Mouse (Mus musculus) heart, embryonic 16.5 days (tissue): ENCODE data around the gene Katnb1. TPM values are rescaled to one million over a fixed set of nuclear protein-coding genes. Genes with fewer than 3 reads are reported as not detected.
A peak's percentile ranks its signal among the peaks of the same experiment; 100 is the strongest.

ENCODE experiments used
- ATAC-seq: fragments of 200-750 bp; cut with Nextera tagmentation; replicated peaks from 2 replicates; pipeline ENCODE4 v1.8.0; 2017; ENCODE audit warnings: moderate number of reproducible peaks; ENCODE audit not compliant: insufficient read depth, low FRiP score; ENCODE audit errors: extremely low read depth
- H3K27ac ChIP-seq: fragments of 300-500 bp; sonication (generic); 2 replicates; pipeline ENCODE4 v1.5.1; 2014; ENCODE audit warnings: mild to moderate bottlenecking, low read length, control low read depth, moderate library complexity
- H3K27me3 ChIP-seq: fragments of 300-500 bp; sonication (generic); 2 replicates; pipeline ENCODE4 v1.6.1; 2014; ENCODE audit warnings: low read length, mixed read lengths; ENCODE audit not compliant: control insufficient read depth, insufficient read depth
- H3K36me3 ChIP-seq: fragments of 300-500 bp; sonication (generic); 2 replicates; pipeline ENCODE4 v1.6.1; 2014; ENCODE audit not compliant: control insufficient read depth, insufficient read depth
- H3K4me1 ChIP-seq: fragments of 300-500 bp; sonication (generic); 2 replicates; pipeline ENCODE4 v1.6.1; 2014; ENCODE audit warnings: low read length, mixed read lengths; ENCODE audit not compliant: control insufficient read depth, insufficient read depth
- H3K4me2 ChIP-seq: fragments of 300-500 bp; sonication (generic); 2 replicates; pipeline ENCODE4 v1.6.1; 2014; ENCODE audit warnings: low read depth, mild to moderate bottlenecking, control low read depth, low read length
- H3K4me3 ChIP-seq: fragments of 300-500 bp; sonication (generic); 2 replicates; pipeline ENCODE4 v1.5.1; 2014; ENCODE audit warnings: mild to moderate bottlenecking, control low read depth, low read length
- H3K9ac ChIP-seq: fragments of 300-500 bp; sonication (generic); 2 replicates; pipeline ENCODE4 v1.6.1; 2014; ENCODE audit warnings: low read length, control low read depth
- H3K9me3 ChIP-seq: fragments of 300-500 bp; sonication (generic); replicated peaks from 2 replicates; pipeline ENCODE4 v1.6.1; 2016; ENCODE audit warnings: low read length; ENCODE audit not compliant: control insufficient read depth
- WGBS: fragments of 180-500 bp; shearing (Covaris S2); extraction: QIAGEN DNeasy Blood & Tissue Kit; methylation state at CpG from one replicate; pipeline ENCODE4 v1.1.7; 2014; 5-methylcytosine and 5-hydroxymethylcytosine counted together
- polyA plus RNA-seq: library from polyadenylated mRNA; unstranded; fragments of >200 nt; fragmentation: Nextera tagmentation; extraction: Ambion mirVana; gene quantifications from 2 replicates; pipeline ENCODE4 v1.2.1, GENCODE M21; 2015

Gene Katnb1
- polyA plus RNA-seq, 1 experiment from 2014 or later, result 19.1 TPM

DNA sequence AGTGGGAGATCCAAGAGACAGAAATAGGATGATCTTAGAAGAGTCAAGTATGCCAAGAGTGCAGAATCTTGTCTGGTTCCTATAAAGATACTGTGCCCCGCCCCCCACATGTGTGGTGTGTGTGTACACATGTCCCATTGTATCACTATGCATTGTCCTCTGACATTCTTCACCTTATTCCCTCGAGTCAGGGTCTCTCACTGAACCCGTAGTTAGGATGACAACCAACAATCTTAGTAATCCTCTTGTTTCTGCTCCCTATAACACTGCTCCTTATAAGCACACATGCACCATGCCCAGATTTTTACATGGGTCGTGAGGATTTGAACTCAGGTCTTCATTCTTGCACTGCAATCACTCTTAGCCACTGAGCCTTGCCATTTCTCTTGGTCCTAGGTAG is 1.7 kb upstream of the Katnb1 start:
- no peaks in the 10 kb centered on the region for H3K27me3 ChIP-seq
- 88% methylated on average over 4 of the region's 4 CpGs for WGBS
- H3K4me2 ChIP-seq, result no peak overlapping the region
- peaks cover 11% of the 10 kb centered on the region for H3K4me1 ChIP-seq
- no peak overlapping the region for H3K9ac ChIP-seq
- no peak overlapping the region for H3K4me3 ChIP-seq
- H3K9me3 ChIP-seq, result no peaks in the 10 kb centered on the region
- no peak for ATAC-seq
- no peak overlapping the region for H3K27ac ChIP-seq
- H3K36me3 ChIP-seq, result no peaks in the 10 kb centered on the region

DNA sequence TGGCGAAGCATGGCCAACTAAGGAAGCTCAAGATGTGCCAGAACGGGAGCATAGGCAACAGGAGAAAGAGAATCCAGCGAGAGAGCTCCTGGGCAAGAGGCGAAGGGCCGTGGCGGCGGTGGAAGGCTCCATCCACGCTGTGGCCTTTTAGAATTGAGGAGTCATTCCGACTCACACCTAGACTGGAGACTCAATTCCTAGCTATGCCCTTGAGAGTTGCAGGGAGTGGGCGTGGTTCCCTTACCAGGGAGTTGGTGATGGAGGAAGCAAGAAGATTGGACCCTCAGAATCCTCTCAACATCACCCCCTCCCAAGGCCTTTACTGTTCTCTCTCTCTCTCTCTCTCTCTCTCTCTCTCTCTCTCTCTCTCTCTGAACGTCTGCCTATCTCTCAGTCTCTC is 664 bp downstream of the Katnb1 start:
- Histone ChIP-seq H3K4me1 (peaks cover 11% of the 10 kb centered on the region), H3K9me3 (no peaks in the 10 kb centered on the region), H3K27ac (peak overlapping the region; percentile 47), H3K27me3 (no peaks in the 10 kb centered on the region), H3K4me3 (peak overlapping the region; percentile 82), H3K4me2 (peak overlapping the region; percentile 92), H3K36me3 (no peaks in the 10 kb centered on the region), H3K9ac (peak overlapping the region; percentile 90)
- 6% methylated on average over 11 of the region's 11 CpGs for WGBS
- ATAC-seq, result no peak

DNA sequence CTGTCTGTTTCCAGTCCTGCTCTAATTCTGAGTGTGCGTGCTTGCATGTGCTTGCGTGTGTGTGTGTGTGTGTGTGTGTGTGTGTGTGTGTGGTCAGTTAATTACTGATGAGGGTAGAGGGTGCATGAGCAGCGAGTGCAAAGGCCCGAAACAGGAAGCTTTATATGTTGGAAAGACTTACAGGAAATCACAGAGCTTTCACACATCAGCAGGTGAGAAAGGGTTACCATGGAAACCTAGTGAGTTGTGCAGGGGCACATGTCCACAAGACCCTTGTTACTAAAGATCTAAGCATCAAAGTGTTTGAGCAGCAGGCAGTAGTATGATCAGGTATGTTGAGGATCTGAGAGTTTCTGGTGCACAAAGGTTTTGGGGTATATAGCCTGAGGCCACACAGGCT is 3.3 kb downstream of the Katnb1 start:
- 86% methylated on average over 4 of the region's 4 CpGs for WGBS
- H3K36me3 ChIP-seq, result 0 out of 2 replicates have a peak, but pooled peaks cover 2% of the 10 kb centered on the region
- ATAC-seq, result no peak
- H3K27ac ChIP-seq, result no peak overlapping the region
- H3K4me1 ChIP-seq, result peaks cover 11% of the 10 kb centered on the region
- H3K9me3 ChIP-seq, result no peaks in the 10 kb centered on the region
- H3K4me2 ChIP-seq, result no peak overlapping the region
- H3K27me3 ChIP-seq, result no peaks in the 10 kb centered on the region
- H3K4me3 ChIP-seq, result no peak overlapping the region
- H3K9ac ChIP-seq, result no peak overlapping the region

DNA sequence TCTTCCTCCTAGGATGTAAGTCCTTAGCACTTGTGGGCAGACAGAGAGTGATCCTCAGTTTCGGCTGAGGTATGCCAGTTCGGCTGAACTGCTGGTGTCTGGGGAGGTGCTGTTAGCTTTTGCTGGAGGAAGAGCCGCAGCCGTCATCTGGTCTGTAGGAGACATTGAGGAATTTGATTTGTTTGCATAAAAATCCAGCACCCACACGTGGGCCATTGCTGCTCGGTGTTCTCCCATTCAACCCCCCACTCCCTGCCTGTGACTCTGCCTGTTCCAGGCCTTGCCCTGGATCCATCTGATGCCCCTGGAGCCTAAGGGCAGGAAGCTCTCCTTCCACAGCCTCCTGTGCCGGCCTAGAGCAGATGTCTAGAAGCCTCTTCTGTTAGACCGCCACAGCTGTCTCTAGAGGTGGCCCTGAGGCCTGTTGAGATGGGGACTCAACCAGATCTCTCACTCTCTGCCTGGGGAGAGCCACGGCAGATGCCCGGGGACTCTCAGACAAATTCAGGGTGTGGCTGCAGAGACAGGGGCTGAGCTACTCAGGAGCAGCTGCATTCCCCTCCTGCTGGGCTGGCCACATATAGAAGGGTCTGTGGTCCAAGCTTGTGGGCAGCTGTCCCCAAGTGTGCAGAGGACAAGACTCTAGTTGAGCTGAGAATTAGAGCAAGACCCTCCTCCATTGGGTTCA is 3.9 kb downstream of the Katnb1 start:
- Histone ChIP-seq H3K36me3 (0 out of 2 replicates have a peak, but pooled peaks cover 2% of the 10 kb centered on the region), H3K4me2 (no peak overlapping the region), H3K4me3 (no peak overlapping the region), H3K4me1 (peaks cover 11% of the 10 kb centered on the region), H3K27me3 (no peaks in the 10 kb centered on the region), H3K9me3 (no peaks in the 10 kb centered on the region), H3K27ac (no peak overlapping the region), H3K9ac (no peak overlapping the region)
- WGBS, result 85% methylated on average over 10 of the region's 10 CpGs
- ATAC-seq, result no peak

DNA sequence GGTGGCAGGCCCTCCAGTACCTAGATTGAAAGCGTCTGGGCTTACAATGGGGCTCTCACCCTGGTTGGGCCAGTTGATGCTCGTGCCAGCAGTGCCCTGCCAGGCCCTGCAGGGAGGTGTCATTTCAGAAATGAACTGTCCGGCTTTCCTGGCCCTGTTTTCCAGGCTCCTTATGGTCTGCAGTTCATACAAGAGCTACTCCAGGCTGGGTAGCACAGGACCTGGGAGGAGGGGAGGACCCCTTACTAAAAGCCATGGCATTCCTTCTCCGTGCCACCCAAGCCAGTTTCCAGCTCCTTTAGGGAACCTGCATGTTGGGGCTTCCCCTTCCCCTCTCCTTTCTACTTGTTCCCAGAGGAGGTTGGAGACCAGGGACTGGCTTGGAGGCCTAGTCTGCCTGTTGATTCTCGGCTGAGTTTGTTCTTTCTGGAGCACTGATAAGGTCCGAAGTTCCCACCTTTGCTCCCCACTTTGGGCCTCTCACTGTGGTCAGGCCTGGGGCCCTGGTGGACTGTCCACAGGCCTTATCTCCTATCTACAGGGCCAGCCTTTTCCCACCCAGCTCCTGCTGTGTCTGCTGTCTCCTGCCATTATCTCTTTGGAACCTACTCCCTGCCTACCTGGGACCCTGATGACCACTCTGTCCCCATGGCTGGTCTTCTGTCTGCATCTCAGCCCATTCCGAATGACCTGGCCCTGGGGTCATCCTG is 4.6 kb downstream of the Katnb1 start:
- ATAC-seq, result no peak
- H3K27me3 ChIP-seq, result no peaks in the 10 kb centered on the region
- no peak overlapping the region for H3K9ac ChIP-seq
- WGBS, result 67% methylated on average over 7 of the region's 7 CpGs
- H3K9me3 ChIP-seq, result no peaks in the 10 kb centered on the region
- peaks cover 9% of the 10 kb centered on the region for H3K4me1 ChIP-seq
- no peak overlapping the region for H3K4me3 ChIP-seq
- H3K27ac ChIP-seq, result no peak overlapping the region
- H3K36me3 ChIP-seq, result 0 out of 2 replicates have a peak, but pooled peaks cover 2% of the 10 kb centered on the region
- H3K4me2 ChIP-seq, result no peak overlapping the region

DNA sequence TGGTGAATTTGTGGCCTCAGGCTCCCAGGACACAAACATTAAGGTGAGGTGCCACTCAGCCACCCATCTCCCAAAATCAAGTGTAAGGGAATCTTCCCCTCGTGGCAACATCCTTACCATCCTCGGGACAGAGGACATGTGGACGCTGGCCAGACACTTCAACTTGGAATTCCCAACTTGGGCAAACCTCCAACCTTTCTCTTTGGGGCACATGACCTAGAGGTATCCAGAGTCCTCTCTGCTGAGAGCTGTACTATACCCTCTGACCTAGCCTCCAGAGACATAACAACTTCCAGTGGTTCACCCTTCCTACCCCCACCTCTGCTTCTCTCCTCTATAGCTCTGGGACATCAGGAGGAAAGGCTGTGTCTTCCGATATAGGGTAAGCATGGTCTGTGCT is 12.6 kb downstream of the Katnb1 start:
- H3K9ac ChIP-seq, result no peak overlapping the region
- H3K27me3 ChIP-seq, result no peaks in the 10 kb centered on the region
- no peak overlapping the region for H3K27ac ChIP-seq
- H3K4me2 ChIP-seq, result no peak overlapping the region
- no peaks in the 10 kb centered on the region for H3K9me3 ChIP-seq
- 63% methylated on average over 4 of the region's 4 CpGs for WGBS
- peak; percentile 47; the same call in 1 of the 2 replicates for ATAC-seq
- H3K36me3 ChIP-seq, result peaks cover 17% of the 10 kb centered on the region
- H3K4me3 ChIP-seq, result no peak overlapping the region
- H3K4me1 ChIP-seq, result peaks cover 6% of the 10 kb centered on the region; the same call in 1 of the 2 replicates

DNA sequence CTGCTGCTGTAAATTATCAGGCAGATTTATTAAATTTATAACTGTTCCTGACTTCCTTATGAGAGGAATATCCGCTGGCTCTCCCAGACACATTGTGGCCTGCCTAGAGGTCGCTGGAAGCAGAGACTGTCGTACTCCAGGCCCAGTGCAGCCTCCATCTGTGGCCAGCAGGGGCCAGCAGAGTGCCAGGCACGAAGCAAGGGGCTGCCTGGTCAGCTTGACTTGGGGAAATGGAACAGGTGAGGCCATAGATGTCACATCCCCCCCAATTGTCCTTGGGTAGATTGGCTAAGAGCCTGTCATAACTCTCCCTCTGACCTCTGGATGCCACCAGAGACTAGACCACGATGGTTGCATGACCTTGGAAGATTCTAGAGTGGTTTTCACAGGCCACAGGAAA is 18.0 kb downstream of the Katnb1 start:
- H3K4me1 ChIP-seq, result no peaks in the 10 kb centered on the region
- H3K27me3 ChIP-seq, result no peaks in the 10 kb centered on the region
- WGBS, result 24% methylated on average over 5 of the region's 5 CpGs
- H3K4me2 ChIP-seq, result no peak overlapping the region
- peaks cover 17% of the 10 kb centered on the region for H3K36me3 ChIP-seq
- no peak overlapping the region for H3K9ac ChIP-seq
- H3K27ac ChIP-seq, result no peak overlapping the region
- H3K9me3 ChIP-seq, result no peaks in the 10 kb centered on the region
- ATAC-seq, result no peak
- H3K4me3 ChIP-seq, result no peak overlapping the region

DNA sequence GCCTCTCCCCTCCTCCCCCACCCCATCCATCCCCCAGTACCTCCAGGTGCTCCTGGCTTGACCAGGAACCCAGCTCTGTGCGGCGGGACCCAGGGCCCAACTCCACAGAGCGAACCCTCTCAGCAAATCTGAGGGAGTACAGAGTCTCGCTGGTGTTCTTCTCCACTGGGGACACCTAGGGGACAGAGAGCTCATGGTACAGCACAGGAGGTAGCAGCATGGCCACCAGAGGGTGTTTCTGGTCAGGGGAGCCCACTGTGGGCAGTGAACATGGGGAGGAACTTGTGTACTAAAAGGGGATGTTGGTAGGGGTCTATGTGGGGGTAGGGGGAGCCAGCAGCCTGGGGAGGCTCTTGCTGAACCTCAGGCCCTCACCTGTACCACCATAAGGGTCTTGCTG is 21.0 kb downstream of the Katnb1 start:
- Histone ChIP-seq H3K4me3 (no peak overlapping the region), H3K4me1 (no peaks in the 10 kb centered on the region), H3K9me3 (no peaks in the 10 kb centered on the region), H3K36me3 (peaks cover 14% of the 10 kb centered on the region), H3K27me3 (no peaks in the 10 kb centered on the region), H3K27ac (no peak overlapping the region), H3K4me2 (no peak overlapping the region), H3K9ac (no peak overlapping the region)
- no peak for ATAC-seq
- 79% methylated on average over 4 of the region's 4 CpGs for WGBS

DNA sequence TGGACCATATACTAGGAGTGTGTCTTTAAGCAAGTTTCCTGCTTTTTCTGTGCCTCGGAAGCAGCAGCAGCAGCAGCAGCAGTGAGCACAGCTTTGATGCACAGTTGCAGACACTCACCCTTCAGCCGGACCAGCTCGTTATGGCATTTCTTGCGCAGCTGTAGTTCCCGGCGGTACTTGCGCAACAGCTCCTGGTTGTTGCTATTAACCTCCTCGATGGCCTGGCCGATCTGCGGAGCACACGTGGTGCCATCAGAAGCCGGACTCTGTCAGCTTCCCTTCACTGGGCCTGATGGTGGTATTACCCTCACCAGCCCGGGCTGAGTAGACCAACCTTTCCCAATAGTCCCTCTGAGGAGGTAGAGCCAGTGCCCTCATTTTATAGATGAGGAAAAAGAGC is 26.3 kb downstream of the Katnb1 start:
- no peak for ATAC-seq

More for the DNA sequence above, 26.3 kb downstream of the Katnb1 start:
- Histone ChIP-seq H3K4me2 (no peak overlapping the region), H3K9ac (no peak overlapping the region), H3K4me1 (no peaks in the 10 kb centered on the region), H3K27me3 (no peaks in the 10 kb centered on the region), H3K9me3 (no peaks in the 10 kb centered on the region), H3K4me3 (no peak overlapping the region), H3K27ac (no peak overlapping the region), H3K36me3 (peaks cover 11% of the 10 kb centered on the region)
- 86% methylated on average over 13 of the region's 13 CpGs for WGBS
